Mouse (Mus musculus): ENCODE measurements around the gene Gtf2ird1.
"Not testable (repeated sequence)": the region's sequence is repeated elsewhere in the genome, so short reads cannot be mapped to it uniquely, and the experiment has no call there.

Gene Gtf2ird1

DNA sequence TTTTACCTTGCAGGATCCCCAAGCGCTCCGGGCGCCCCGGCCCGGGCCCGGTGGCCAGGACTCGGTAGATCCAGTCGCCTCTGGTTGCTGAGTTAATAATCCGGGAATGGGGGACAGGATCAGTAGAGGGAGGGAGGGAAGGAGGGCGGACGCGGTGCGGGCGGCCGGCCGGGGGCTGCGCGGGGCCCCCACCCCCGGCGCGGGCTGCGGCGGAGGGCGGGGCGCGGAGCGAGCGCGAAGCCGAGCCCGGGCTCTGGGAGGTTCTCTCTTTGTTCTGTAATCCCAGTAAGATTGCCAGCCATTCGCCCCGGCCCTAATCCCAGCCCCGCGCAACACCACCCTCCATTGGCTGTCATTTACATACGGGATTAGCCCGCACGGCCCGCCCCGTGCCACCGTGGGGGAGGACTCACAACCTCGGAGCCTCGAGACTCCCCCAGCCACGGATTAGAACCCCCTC, at the start of gene Gtf2ird1:
Gene Gtf2ird1 (minus strand): TSS at position 214 of the 460 bp plus-strand sequence.
- DNase-seq (ENCODE audit: low read depth, low spot score) = peak; percentile 82

DNA sequence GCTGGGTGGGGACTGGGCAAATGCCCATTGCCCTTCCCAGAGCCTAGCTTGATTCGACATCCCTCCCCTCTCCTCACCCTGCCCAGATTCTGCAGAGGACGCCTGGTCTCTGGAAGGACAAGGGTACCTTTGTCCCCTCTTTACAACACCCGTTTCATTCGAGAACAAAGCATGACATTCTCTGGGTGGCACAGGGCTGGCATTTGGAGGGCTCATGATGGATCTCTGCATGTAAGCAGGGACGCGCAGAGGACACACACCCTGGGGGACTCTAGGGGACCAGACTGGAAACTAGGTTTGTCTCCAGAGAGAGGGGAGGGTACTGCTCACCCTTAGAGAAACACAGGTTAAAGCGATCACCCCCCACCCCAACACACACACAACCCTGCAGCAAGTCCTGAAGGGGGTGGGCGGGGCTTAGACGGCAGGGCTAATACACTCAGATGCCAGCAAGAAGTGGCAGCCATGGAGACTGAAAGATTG, 49.3 kb upstream of the Gtf2ird1 start:
- no peak for DNase-seq (ENCODE audit: low read depth, low spot score)

DNA sequence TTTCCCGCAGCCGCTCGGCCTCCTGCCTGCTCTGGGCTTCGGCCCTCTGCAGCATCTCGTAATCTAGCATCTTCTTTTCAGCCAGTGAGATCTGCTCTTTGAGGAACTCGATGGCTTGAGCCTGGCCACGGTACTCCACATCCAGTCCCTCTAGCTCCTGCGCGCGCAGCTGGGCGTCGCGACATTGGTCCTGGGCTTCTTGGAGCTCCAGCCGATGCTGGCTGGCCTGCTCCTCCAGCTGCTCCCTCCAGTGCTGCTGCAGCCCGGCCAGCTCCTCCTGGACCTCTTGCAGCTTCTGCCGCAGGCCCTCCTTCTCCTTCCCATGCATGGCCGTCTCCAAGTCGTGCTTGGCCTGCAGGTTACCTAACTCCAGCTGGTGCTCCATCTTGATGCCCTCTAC, 46.1 kb upstream of the Gtf2ird1 start:
- no peak for DNase-seq (ENCODE audit: low read depth, low spot score)

DNA sequence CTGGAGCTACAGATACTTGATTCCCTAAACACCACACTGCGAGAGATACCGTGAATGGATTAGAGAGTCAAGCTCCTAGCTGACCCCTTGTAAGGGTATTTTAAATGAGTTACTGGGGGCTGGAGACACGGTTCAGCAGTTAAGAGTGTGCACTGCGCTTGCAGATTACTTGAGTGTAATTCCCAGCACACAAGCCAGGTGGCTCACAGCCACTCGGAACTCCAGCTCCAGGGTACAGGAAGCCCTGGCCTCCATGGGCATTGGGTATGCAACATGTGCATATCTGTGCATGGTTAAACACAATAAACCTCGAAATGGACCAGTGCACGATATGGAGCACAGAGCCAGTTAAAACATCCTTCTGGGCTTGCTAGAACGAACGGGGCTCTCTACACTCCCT, 44.9 kb upstream of the Gtf2ird1 start:
- no peak for DNase-seq (ENCODE audit: low read depth, low spot score)

DNA sequence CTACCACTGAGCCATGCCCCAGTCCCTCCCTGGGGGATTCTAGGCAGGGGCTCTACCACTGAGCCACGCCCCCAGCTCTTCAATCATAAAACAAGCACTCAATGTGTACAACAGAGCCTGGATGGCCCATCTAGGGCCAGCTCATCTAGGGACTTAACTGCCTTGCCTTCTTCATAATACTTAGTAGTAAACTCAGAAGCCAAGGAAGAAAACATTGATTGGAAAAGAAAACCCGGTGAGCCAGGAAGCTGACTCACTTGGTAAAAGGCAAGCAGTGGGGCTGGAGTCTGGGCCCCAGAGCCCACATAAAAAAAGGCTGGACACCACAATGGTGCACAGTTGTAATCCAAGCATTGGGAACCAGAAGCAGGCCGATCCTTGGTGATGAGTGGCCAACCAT, 44.2 kb upstream of the Gtf2ird1 start:
- no peak for DNase-seq (ENCODE audit: low read depth, low spot score)

DNA sequence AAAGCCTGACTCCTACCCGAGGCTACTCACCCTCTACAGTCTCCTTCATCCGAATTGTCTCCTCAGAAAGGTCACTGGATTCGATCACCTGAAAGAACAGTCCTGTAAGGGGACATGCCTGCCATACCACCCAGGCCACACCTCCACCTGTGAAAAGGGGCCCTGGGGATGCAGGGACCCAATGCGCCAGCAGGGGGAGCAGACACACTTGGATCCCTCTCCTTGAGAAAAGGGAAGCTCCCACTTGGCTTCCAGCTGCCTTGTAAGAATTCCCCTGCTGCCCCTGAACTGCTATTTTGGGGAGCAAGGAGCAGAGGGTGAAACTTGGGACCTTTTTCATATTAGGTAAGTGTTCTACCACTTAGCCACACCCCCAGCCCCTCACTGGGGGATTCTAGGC, 43.5 kb upstream of the Gtf2ird1 start:
- DNase-seq (ENCODE audit: low read depth, low spot score) = peak; percentile 43

DNA sequence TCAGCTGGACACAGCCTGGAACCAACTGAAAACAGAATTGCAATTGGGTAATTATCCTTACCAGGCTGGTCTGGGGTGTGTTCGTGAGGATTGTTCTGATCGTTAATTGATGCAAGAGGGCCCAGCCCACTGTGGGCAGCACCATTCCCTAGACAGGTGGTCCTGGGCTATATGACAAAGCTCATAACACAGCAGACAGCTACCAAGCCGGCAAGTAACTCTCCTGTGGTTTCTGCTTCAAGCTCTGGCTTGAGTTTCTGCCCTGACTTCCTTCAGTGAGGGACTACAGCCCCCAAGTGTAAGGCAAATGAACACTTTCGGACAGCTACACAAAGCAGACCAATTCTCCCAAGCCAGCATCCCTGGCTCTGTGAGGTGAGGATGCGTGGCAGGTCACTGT, 40.5 kb upstream of the Gtf2ird1 start:
- no peak for DNase-seq (ENCODE audit: low read depth, low spot score)

DNA sequence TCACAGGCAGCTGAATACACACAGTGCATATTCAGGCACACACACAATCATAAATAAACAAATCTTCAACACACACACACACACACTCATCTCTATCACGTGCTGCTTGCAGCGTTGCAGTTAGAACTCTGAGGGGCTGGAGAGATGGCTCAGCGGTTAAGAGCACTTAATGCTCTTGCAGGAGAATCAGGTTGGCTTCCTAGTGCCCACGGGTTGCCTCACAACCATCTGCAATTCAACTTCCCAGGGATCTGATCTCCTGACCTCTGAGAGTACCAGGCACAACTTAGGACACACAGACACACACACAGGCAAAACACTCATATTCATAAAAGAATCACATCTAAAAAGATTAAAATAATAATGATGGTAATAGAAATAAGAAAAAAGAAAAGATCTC, 39.3 kb upstream of the Gtf2ird1 start:
- no peak for DNase-seq (ENCODE audit: low read depth, low spot score)

DNA sequence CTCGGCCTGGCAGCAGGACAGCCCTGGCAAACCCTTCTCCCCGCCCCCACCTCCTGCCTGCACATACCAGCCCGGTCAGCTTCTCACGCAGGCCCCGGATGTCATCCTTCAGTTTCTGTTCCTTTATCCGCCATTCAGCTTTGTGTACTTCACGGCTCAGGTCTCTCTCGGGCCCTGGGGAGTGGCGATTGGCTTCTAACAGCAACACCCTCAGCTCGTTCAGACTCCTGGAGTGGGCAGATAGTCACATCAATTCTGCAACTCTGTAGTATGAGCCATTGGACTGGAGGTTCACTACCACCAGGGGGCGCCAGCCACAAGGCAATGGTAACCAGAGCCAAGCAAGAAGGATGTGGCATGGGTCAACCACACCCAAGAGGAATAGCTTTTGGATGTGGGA, 37.6 kb upstream of the Gtf2ird1 start:
- peak; percentile 76 for DNase-seq (ENCODE audit: low read depth, low spot score)

DNA sequence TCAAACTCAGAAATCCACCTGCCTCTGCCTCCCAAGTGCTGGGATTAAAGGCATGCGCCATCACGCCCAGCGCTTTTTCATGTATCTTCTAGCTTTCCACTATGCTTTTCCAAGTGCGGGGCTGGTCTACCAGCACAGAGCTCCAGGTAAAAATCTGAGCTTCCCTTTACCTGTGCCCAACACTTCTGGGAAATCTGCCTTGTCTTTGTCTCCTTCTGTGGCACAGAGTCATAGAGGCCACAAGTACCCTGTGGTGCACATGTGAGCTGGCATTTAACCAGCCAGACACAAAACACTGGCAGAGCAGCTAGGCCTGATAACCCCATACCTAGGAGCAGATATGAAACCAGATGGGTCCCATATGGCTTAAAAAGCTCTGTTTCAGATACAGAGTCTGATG, 36.4 kb upstream of the Gtf2ird1 start:
- no peak for DNase-seq (ENCODE audit: low read depth, low spot score)

DNA sequence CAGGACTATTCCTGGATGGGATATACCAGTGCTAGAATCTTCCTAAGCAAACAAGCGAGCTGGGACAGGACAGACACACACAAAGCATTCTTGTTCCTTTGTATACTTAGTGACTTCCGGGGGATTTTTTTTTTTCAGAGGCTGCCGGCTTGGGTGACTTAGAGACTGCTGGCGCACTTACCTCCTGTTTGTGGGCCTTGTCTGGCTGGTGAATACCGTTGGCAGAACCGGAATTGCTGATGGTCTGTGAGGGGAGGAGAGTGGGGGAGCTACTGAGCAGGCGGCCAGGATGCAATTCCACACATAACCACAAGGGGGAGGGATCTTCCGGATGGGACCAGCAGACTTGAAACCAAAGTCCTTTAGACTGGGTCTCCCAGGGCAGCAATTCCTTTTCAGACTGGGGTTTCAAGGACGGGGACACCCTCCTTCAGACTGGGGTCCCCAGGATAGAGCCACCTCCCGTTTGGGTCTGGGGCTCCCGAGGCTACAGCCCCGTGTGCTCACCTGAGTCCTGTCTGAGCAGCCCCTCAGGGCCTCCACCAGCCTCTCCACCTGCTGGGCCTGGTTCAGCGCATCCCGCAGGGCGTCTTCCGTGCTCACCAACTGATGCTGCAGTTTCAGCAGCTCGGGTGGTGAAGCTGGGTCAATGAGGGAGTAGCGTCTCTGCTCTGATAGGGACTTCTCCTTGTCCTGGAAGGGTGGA, 35.3 kb upstream of the Gtf2ird1 start:
- peak; percentile 71 for DNase-seq (ENCODE audit: low read depth, low spot score)

DNA sequence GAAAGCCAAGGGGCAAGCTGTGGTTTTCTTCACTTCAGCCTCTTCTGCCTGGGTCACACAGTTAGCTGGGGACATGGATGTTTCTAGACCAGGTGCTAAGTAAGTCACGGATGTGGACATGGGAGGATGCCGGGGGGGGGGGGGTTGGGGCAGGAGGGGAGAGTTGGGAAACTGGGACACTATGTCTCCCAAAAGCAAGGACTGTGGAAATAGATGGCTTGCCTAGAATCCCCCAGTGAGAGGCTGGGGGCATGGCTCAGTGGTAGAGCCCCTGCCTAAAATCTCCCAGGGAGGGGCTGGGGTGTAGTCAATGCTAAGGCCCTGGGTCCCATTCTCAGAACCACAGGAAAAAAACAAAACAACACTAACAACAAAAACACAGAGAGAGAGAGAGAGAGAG, 34.7 kb upstream of the Gtf2ird1 start:
- no peak for DNase-seq (ENCODE audit: low read depth, low spot score)

DNA sequence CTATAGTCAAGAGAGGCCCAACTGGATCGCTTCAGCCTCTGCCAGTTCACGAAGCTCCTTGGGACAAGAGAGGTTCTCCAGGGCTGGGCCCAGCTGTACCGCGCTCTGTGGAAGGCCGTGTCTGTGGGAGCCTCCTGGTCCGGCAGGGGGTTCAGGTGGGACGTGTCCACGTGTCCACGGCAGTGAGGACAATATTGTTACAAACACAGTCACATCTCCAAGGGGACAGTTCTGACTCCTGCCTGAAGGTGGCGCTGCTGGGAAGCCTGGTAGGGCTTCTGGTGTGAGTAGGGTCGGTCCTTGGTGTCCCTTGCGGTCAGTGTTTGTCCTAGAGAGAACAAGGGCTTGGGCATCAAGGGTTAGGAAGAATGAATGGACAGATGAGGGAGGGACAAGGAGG, 33.9 kb upstream of the Gtf2ird1 start:
- no peak for DNase-seq (ENCODE audit: low read depth, low spot score)

DNA sequence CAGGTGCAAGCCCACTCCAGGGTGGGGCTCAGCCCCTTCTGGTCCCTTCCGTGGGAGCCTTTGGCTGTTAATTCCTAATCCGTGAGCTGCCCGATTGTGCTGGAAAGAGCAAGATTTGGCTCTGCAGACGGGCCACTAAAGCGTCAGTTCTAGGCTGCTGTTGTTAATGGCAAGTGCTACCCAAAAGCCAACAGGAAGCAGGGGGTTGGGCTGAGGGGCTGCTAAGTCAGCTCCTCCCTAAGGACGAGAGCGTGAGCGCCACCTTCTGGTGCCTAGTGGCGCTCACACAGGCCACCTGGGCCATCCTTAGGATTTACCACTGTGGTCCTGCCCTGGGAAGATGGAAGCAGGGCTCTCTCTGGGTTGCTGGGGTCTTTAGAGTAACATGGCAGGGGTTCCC, 33.1 kb upstream of the Gtf2ird1 start:
- DNase-seq (ENCODE audit: low read depth, low spot score) = no peak

DNA sequence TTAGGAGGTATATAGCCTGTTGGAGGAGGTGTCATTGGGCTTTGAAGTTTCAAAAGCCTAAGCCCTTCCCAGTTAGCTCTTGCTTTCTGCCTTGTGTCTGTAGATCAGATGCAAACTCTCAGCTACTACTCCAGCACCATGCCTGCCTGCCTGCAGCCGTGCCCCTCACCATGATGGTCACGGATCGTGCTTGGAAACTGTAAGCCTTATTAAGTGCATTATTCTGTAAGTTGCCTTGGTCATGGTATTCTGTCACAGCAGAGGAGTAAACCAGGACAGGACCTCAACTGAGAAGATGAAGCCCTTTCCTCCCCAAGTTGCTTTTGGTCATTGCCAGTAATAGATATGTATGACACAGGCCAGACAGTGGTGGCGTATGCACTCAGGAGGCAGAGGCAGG, 32.1 kb upstream of the Gtf2ird1 start:
- DNase-seq (ENCODE audit: low read depth, low spot score) = no peak

DNA sequence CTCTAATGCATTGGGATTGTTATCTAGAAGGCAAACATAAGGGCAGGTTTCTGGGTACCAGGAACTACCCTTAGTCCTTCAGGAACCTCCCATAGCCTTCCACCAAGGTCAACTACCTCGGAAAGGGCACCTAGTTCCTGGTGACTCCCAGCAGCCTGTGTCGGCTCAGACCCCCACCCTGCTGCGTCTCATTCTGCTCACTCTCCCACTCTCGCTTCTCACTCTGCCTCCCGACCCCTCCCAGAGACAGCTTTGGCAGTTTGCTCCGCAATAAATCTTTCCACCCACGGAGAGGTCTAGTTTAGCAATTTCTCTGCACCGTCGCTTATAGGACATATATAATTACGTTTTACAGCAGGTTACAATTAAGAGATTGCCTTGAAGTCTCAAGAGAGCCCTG, 31.5 kb upstream of the Gtf2ird1 start:
- no peak for DNase-seq (ENCODE audit: low read depth, low spot score)

DNA sequence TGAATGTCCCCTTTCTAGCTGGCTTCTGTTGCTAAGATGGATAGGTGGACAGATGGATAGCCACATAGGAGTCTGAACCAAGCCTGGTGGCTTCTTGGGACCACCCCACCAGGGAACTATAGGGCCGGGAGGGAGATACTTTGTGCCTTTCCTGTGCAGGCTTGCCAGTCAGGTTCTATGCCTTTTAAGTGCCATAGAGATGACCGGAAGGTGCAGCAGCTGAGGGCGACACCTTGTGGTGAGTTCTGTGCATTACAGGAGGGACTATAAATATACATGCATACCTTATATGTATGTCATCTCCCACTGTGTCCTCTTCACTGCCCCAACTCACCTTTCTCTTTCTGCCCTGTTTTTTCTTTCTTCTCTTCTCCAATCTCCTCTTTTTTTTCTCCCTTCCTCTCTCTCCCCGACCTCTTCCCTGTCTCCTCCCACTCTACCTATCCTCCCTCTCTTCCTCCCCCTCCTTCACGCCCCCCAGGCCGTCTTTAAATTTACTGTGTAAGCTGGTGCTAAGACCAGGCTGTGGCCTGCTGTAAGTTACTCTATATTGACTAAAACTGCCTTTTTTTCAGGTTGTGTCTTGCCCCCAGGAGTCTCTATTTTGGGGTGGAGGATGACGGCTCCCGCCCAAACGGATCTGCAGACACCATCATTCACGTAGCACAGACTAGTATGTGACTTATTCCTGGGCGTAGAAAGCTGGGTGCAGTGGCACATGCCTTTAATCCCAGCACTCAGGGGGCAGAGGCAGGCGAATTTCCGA, 29.6 kb upstream of the Gtf2ird1 start:
- DNase-seq (ENCODE audit: low read depth, low spot score) = peak; percentile 66

DNA sequence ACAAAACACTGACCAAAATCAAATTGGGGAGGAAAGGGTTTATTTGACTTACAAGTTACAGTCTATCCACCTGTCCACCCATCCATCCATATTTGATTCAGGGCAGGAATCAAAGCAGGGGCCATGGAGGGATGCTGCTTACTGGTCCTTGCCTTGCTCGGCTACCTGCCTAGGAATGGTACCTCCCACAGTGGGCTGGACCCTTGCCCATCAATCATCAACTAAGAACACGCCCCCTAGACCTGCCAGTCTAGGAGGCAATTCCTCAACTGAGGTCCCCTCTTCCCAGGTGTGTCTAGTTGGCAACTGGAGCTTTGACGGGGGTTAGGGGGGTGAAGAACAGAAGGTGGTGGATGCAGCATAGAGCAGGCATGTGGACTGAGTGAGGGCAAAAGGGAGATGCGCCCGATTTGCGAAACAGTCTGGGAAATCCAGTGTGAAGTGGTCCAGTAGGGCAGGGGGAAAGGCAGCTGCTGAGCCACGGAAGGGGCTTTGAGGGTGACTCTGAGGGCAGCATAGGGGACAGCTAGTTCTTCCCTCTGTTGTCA, 28.7 kb upstream of the Gtf2ird1 start:
- no peak for DNase-seq (ENCODE audit: low read depth, low spot score)

DNA sequence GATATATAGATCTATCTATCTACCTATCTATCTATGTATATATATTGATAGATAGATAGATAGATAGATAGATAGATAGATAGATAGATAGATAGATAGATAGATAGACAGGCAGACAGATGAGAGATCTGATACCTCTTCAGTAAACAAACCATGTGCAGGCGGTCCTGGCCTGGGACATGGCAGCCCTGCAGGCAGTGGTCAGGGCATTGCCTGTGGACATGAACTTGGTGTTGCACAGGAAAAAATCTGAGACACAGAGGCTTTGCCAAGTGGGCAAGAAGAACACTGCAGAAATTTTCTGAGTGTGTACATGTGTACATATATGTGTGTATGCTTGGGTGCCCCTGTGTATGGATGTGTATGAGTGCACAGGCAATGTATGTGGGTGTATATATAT, 26.8 kb upstream of the Gtf2ird1 start:
- no peak for DNase-seq (ENCODE audit: low read depth, low spot score)

DNA sequence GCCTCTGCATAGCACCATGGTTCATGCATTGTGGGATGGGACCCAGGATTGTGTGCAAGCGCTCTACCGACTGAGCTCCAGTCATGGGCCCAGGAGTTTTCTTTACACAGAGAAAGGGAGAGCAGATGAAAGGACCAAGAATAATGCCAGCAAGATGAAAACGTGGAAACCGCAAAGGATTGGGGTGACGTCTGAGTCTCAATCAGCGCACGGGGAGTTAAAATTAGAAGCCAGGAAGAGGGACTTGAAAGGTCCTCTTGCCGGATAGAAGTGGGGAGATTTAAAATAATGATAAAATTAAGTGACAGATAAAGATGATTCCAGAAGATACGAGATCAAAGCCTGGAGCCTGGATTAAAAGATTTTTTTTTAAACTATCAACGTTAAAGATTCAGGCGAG, 25.8 kb upstream of the Gtf2ird1 start:
- no peak for DNase-seq (ENCODE audit: low read depth, low spot score)

DNA sequence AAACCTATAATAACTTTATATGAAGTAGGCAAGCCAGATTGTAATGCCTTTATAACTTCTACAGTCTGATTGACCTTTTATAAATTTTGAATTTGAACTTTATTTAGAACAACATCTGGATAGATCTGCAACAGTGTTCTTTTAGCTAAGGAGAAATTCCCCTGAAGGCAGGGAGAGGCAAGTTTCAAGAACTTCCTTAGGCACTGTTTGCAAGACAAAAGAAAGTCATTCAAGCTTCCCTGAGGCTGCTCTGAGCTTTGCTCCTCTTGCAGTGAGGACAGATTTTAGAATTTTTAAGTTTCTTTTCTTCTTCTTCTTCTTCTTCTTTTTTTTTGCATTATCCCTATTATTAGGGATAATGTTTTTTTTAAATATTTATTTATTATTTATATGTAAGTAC, 22.4 kb upstream of the Gtf2ird1 start:
- not testable (repeated sequence) for DNase-seq (ENCODE audit: low read depth, low spot score)

DNA sequence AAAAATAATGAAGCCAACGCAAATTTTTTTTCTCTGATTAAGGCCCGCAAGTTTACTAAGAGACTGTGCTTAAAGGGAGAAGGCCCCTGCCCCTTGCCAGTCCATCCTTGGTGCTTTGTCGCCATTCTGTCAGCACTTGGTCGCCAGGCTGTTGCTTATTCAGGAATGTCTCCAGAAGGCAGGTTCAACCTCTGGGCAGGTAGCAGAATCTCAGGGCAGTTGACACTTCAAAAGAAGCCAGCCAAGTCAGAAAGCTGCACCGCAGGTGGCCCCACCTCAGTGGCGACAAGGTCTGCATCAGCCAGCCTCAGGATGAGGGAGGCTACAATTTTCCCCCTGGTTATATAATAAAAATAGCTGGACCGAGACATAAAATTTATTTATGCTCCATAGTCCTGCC, 19.2 kb upstream of the Gtf2ird1 start:
- not testable (repeated sequence) for DNase-seq (ENCODE audit: low read depth, low spot score)

Data from retina, postnatal 7 days (tissue).